ENCODE assay signal across 8 mouse cellular contexts in the genomic region with DNA sequence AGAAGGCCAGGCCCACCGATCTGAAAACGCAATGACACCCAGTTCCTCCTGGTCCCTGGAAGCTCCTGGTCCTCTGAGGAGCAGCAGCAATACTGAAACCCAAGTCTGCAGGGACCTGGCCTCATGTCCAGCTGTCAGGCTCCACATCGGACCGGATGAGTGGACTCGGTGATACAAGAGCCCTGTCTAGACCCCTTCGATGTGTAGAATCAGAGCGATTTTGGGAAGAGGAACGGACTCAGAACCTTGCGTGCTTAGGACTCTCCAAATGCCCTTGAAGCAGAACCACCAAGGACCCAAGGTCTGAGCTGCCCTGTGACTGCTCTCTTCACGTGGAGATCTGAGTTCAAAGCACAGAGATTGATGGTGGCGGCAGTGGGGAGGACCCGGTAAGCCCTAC. TPM values are rescaled to one million over a fixed set of nuclear protein-coding genes. Genes with fewer than 3 reads are reported as not detected.
DNase-seq lines count a peak whose midpoint lies in the region; ATAC-seq and TF ChIP-seq lines count a peak whose summit lies in the region.

A gene (plus strand): TSS at position 301 of the 400 bp plus-strand sequence.

- H3K27me3 ChIP-seq in cerebellum, adult 2 months (ENCODE audit: control insufficient read depth, insufficient read depth, low read length): no peaks in the 10 kb centered on the region
- no peaks in the 10 kb centered on the region for H3K27me3 ChIP-seq in neural tube, embryonic 12.5 days (replicated peaks)
- H3K27me3 ChIP-seq in liver, embryonic 15.5 days: no peaks in the 10 kb centered on the region

- TF ChIP-seq CTCF in cerebellum, adult 2 months (IDR thresholded peaks at IDR 0.05; ENCODE audit: borderline replicate concordance, insufficient read depth, low read depth, low read length): no peak

- ATAC-seq in neural tube, embryonic 12.5 days (ENCODE audit: low FRiP score, low read depth): no peak
- no peak for ATAC-seq in liver, embryonic 15.5 days (ENCODE audit: insufficient read depth)

- 90% methylated on average over 12 of the region's 12 CpGs for WGBS in cerebellum, adult 2 months
- 90% methylated on average over 12 of the region's 12 CpGs for WGBS in neural tube, embryonic 12.5 days
- 79% methylated on average over 12 of the region's 12 CpGs for WGBS in liver, embryonic 15.5 days (ENCODE audit: insufficient replicate concordance)

- no peaks in the 10 kb centered on the region for H3K9me3 ChIP-seq in neural tube, embryonic 12.5 days
- no peaks in the 10 kb centered on the region for H3K9me3 ChIP-seq in liver, embryonic 15.5 days (replicated peaks)

- no peak within 1 kb of the TSS for H3K4me3 ChIP-seq in cerebellum, adult 2 months (replicated peaks; ENCODE audit: insufficient read depth, low read depth, low read length)
- H3K4me3 ChIP-seq in neural tube, embryonic 12.5 days: no peak within 1 kb of the TSS
- H3K4me3 ChIP-seq in liver, embryonic 15.5 days (replicated peaks): no peak within 1 kb of the TSS

- no peaks in the 10 kb centered on the region for H3K4me1 ChIP-seq in cerebellum, adult 2 months (ENCODE audit: control insufficient read depth, insufficient read depth, low read length)
- no peaks in the 10 kb centered on the region for H3K4me1 ChIP-seq in neural tube, embryonic 12.5 days
- peaks cover 17% of the 10 kb centered on the region for H3K4me1 ChIP-seq in liver, embryonic 15.5 days (replicated peaks)

- H3K9ac ChIP-seq in neural tube, embryonic 12.5 days: no peak within 1 kb of the TSS
- no peak within 1 kb of the TSS for H3K9ac ChIP-seq in liver, embryonic 15.5 days

- H3K27ac ChIP-seq in cerebellum, adult 2 months (ENCODE audit: insufficient read depth, low read length): no peak within 1 kb of the TSS
- no peak within 1 kb of the TSS for H3K27ac ChIP-seq in neural tube, embryonic 12.5 days
- H3K27ac ChIP-seq in liver, embryonic 15.5 days (replicated peaks): peak within 1 kb of the TSS; percentile 12; the same call in 1 of the 2 replicates

- DNase-seq in cerebellum, adult 2 months: no peak
- DNase-seq in cerebellum, postnatal 4 days (ENCODE audit: low spot score in 2 of 2): no peak
- DNase-seq in neural tube, embryonic 10.5 days (ENCODE audit: extremely low spot score, low spot score): no peak
- DNase-seq in heart, postnatal 4 days: no peak
- DNase-seq in frontal cortex, postnatal 14 days (ENCODE audit: low spot score in 2 of 2): no peak
- no peak for DNase-seq in kidney, postnatal 14 days

- no peak for TF ChIP-seq POLR2A in cerebellum, adult 2 months (IDR thresholded peaks at IDR 0.05; ENCODE audit: borderline replicate concordance, insufficient read depth, low read length)

- no peaks in the 10 kb centered on the region for H3K36me3 ChIP-seq in neural tube, embryonic 12.5 days
- H3K36me3 ChIP-seq in liver, embryonic 15.5 days (replicated peaks): no peaks in the 10 kb centered on the region

- H3K4me2 ChIP-seq in neural tube, embryonic 12.5 days (replicated peaks): no peak within 1 kb of the TSS
- H3K4me2 ChIP-seq in liver, embryonic 15.5 days: no peak within 1 kb of the TSS

RNA-seq across cellular contexts. Expression of the gene that starts here (rescaled TPM):
- 21.8 and 25.3 TPM in 2 replicates for polyA plus RNA-seq in cerebellum, adult 2 months (2012; rRNA removed)
- polyA plus RNA-seq in neural tube, embryonic 12.5 days (2016; fragmentation: Nextera tagmentation; extraction: Ambion mirVana): 17.4 and 19.4 TPM in 2 replicates
- total RNA-seq in heart, postnatal 4 days (2021): 10 to 100 TPM; 12.1 to 12.7 TPM
- polyA plus RNA-seq in liver, embryonic 15.5 days (2015; fragmentation: Nextera tagmentation; extraction: Ambion mirVana): 25.8 and 27.0 TPM in 2 replicates
